Mouse (Mus musculus): ENCODE results near the gene Ppara. TPM values are rescaled to one million over a fixed set of nuclear protein-coding genes. Genes with fewer than 3 reads are reported as not detected.
"Not testable (repeated sequence)": the region's sequence is repeated elsewhere in the genome, so short reads cannot be mapped to it uniquely, and the experiment has no call there.

Ppara gene
- polyA plus RNA-seq, 1 experiment from 2014 or later, result 1.7 TPM

GRCm38 (mm10) chr15:85771306-85772121, 36.7 kb downstream of the Ppara start:
- H3K4me2 ChIP-seq, result no peak overlapping the region
- H3K9ac ChIP-seq, result no peak overlapping the region
- H3K4me3 ChIP-seq, result no peak overlapping the region
- no peak for ATAC-seq (ENCODE audit: insufficient number of reproducible peaks, low FRiP score, low TSS enrichment, low read depth)
- no peaks in the 10 kb centered on the region for H3K27me3 ChIP-seq
- H3K27ac ChIP-seq, result no peak overlapping the region
- H3K9me3 ChIP-seq, result no peaks in the 10 kb centered on the region
- no peaks in the 10 kb centered on the region for H3K4me1 ChIP-seq
- no peaks in the 10 kb centered on the region for H3K36me3 ChIP-seq
- WGBS, result 84% methylated on average over 17 of the region's 17 CpGs

DNA sequence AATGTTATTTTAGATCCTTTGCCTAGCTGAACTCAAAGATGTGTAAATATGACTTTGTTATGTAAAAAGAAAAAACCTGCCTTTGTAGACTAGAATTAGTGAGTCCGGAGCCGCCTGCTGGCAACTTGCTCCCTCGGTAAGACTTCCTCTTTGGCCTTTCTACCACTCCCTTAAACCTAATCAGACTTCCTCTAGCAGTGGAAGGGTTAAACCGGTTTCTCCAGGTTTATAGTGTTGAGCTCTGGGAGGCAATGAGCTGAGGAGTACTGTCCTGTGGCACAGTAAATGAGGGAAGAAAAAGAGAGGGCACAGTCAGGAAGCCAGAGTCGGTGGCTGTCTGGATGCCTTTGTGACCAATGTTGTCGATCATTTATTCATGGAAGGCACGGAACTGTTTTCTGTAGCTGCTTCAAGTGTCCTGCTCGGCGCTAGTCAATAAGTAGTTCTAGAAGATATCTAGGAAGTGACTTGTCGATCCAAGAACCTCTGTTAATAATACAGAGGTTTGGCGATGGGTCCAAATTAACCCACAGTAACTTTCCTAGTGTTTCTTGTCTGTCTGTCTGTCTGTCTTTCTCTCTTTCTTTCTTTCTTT, 37.5 kb downstream of the Ppara start:
- Histone ChIP-seq H3K27ac (no peak overlapping the region), H3K9ac (no peak overlapping the region), H3K27me3 (no peaks in the 10 kb centered on the region), H3K4me2 (no peak overlapping the region), H3K4me1 (no peaks in the 10 kb centered on the region), H3K36me3 (no peaks in the 10 kb centered on the region), H3K4me3 (no peak overlapping the region), H3K9me3 (no peaks in the 10 kb centered on the region)
- ATAC-seq (ENCODE audit: insufficient number of reproducible peaks, low FRiP score, low TSS enrichment, low read depth), result no peak
- WGBS, result 66% methylated on average over 11 of the region's 11 CpGs

DNA sequence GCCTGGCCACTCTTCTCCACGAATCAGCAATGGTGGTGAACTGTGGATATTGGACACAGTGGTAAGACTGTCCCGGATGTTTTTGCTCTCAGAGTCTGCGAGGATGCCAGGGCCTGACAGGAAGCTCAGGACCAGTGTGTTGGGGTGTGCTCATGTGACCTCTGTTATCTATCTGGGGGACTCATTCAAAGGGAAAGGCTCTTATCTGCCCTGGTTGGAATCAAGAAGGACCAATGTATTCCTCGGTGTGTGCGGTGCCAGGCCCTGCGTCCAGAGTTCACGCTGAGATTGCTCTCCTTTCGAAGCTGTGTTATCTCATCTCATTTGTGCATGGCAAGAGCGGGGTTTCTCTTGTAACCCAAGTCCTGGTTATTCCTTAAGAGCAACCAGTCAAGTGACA, 39.6 kb downstream of the Ppara start:
- no peak overlapping the region for H3K9ac ChIP-seq
- ATAC-seq (ENCODE audit: insufficient number of reproducible peaks, low FRiP score, low TSS enrichment, low read depth), result no peak

GRCm38 (mm10) chr15:85775001-85775400, 40.2 kb downstream of the Ppara start:
- Histone ChIP-seq H3K4me3 (no peak overlapping the region), H3K9me3 (no peaks in the 10 kb centered on the region), H3K27me3 (no peaks in the 10 kb centered on the region), H3K9ac (no peak overlapping the region), H3K4me1 (no peaks in the 10 kb centered on the region), H3K27ac (no peak overlapping the region), H3K4me2 (no peak overlapping the region), H3K36me3 (no peaks in the 10 kb centered on the region)
- WGBS, result 79% methylated on average over 7 of the region's 7 CpGs
- no peak for ATAC-seq (ENCODE audit: insufficient number of reproducible peaks, low FRiP score, low TSS enrichment, low read depth)

More for the DNA sequence above, 39.6 kb downstream of the Ppara start:
- Histone ChIP-seq H3K4me3 (no peak overlapping the region), H3K36me3 (no peaks in the 10 kb centered on the region), H3K4me2 (no peak overlapping the region), H3K27me3 (no peaks in the 10 kb centered on the region), H3K27ac (no peak overlapping the region), H3K9me3 (no peaks in the 10 kb centered on the region), H3K4me1 (no peaks in the 10 kb centered on the region)
- WGBS, result 84% methylated on average over 9 of the region's 9 CpGs

DNA sequence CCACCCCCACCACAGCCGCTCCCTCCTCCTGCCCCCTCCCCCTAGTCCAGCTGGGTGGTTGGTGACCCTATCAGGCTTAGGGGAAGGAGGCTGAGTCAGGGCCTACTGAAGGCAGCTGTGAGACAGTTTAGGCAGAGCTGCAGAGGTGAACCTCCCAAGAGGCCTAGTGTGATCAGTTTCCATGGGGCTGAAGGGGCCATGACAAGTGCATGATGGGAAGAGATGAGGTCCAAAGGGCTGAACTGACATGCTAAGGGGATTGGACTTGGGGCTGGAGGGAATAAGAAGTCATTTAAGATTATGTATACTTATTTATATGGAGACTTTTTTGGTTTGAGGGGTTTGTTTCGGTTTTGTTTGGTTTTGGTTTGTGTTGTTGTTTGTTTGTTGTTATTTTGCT, 41.5 kb downstream of the Ppara start:
- Histone ChIP-seq H3K27me3 (no peaks in the 10 kb centered on the region), H3K36me3 (no peaks in the 10 kb centered on the region), H3K27ac (no peak overlapping the region), H3K4me3 (no peak overlapping the region), H3K9ac (no peak overlapping the region), H3K4me1 (no peaks in the 10 kb centered on the region), H3K9me3 (no peaks in the 10 kb centered on the region), H3K4me2 (no peak overlapping the region)
- WGBS, result 76% methylated on average over 2 of the region's 2 CpGs
- ATAC-seq (ENCODE audit: insufficient number of reproducible peaks, low FRiP score, low TSS enrichment, low read depth), result no peak

DNA sequence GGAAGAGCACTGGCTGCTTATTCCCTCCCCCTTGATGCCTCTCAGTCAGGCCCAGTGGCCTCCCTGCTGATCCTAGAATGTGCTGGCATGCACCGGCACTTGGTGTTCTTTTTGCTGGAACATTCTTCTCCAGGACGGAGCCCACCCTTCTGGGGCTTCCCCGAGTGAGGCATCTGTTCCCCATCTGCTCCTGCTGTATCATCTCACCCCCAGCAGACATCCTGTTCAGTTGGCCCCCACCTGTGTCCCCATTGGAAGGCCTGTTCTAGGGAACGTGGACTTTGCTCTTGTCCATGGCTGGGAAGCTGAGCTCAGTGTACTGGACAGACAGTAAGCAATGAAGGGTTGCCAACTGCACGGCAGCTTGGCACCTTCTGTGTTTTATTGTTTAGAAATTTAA, 42.0 kb downstream of the Ppara start:
- WGBS, result 72% methylated on average over 5 of the region's 5 CpGs
- no peak overlapping the region for H3K27ac ChIP-seq
- no peak overlapping the region for H3K9ac ChIP-seq
- no peak for ATAC-seq (ENCODE audit: insufficient number of reproducible peaks, low FRiP score, low TSS enrichment, low read depth)
- H3K4me2 ChIP-seq, result no peak overlapping the region
- no peaks in the 10 kb centered on the region for H3K27me3 ChIP-seq
- H3K36me3 ChIP-seq, result no peaks in the 10 kb centered on the region
- no peak overlapping the region for H3K4me3 ChIP-seq
- H3K4me1 ChIP-seq, result no peaks in the 10 kb centered on the region
- no peaks in the 10 kb centered on the region for H3K9me3 ChIP-seq

- H3K4me1 ChIP-seq; H3K36me3 ChIP-seq; H3K27ac ChIP-seq; ATAC-seq (ENCODE audit: insufficient number of reproducible peaks, low FRiP score, low TSS enrichment, low read depth); H3K9me3 ChIP-seq; H3K27me3 ChIP-seq; H3K9ac ChIP-seq; H3K4me3 ChIP-seq; H3K4me2 ChIP-seq: not testable (repeated sequence)
- WGBS, result 89% methylated on average over 6 of the region's 6 CpGs
Measured at GRCm38 (mm10) chr15:85778891-85779290, 44.1 kb downstream of the Ppara start.

DNA sequence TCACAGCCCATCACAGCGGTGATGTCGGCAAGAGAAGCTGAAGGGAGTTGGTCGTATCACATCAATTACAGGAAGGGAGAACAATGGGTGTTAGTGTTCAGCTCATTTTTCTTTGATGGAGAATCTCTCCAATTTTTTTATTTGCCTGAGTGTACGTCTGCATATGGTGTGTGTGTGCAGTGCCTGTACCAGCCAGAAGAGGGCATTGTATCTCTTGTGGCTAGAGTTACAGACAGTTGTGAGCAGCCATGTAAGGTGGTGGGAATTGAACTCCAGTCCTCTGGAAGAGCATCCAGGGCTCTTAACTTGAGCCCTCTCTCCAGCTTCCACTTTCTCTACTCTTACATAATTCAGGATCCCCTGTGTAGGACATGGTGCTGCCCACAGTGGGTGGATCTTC, 48.4 kb downstream of the Ppara start:
- Histone ChIP-seq H3K9me3 (no peaks in the 10 kb centered on the region), H3K4me3 (no peak overlapping the region), H3K27me3 (no peaks in the 10 kb centered on the region), H3K27ac (no peak overlapping the region), H3K36me3 (no peaks in the 10 kb centered on the region), H3K9ac (no peak overlapping the region), H3K4me2 (no peak overlapping the region), H3K4me1 (no peaks in the 10 kb centered on the region)
- ATAC-seq (ENCODE audit: insufficient number of reproducible peaks, low FRiP score, low TSS enrichment, low read depth), result no peak
- WGBS, result 88% methylated on average over 4 of the region's 4 CpGs

DNA sequence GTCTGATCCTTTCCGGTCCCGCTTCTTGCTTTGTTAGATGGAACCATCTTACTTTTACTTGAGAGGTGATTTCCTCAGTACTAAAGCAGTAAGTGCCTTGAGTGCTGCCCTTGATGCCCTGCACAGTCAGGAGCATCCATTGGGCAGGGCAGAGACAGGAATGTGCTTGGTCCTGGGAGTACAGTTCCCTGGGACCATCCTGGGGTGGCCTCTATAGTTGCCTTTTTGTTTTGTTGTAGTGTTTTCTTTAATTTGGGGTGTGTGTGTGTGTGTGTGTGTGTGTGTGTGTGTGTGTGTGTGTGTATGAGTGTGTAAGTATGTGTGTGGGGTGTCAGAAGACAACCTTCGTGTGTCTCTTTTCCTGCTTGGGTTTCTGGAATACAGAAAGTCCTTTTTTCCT, 49.6 kb downstream of the Ppara start:
- Histone ChIP-seq H3K27ac (no peak overlapping the region), H3K27me3 (no peaks in the 10 kb centered on the region), H3K36me3 (no peaks in the 10 kb centered on the region), H3K9me3 (no peaks in the 10 kb centered on the region), H3K9ac (no peak overlapping the region), H3K4me2 (no peak overlapping the region), H3K4me3 (no peak overlapping the region), H3K4me1 (no peaks in the 10 kb centered on the region)
- 82% methylated on average over 3 of the region's 3 CpGs for WGBS
- ATAC-seq (ENCODE audit: insufficient number of reproducible peaks, low FRiP score, low TSS enrichment, low read depth), result no peak

DNA sequence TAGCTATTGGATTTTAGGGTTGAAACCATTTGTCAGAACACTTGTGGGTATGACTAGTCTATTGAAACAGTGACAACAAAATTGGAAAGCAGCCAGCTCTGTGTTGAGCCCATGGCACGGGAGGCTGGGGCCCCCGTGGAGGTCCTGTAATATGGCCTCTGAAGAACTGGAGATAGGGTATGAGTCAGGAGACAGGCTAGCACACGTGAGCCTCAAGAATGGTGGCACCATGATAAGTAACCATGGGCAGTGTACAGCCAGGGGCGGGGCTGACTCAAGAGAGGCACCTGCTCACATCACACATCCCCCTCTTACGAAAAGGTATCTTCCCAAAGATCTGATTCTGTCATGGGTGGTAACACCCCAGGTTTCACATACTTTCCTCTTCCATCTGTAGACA, 51.9 kb downstream of the Ppara start:
- Histone ChIP-seq H3K27ac (no peak overlapping the region), H3K4me1 (no peaks in the 10 kb centered on the region), H3K4me3 (no peak overlapping the region), H3K4me2 (no peak overlapping the region), H3K27me3 (no peaks in the 10 kb centered on the region), H3K9ac (no peak overlapping the region), H3K36me3 (no peaks in the 10 kb centered on the region), H3K9me3 (no peaks in the 10 kb centered on the region)
- ATAC-seq (ENCODE audit: insufficient number of reproducible peaks, low FRiP score, low TSS enrichment, low read depth), result no peak
- WGBS, result 71% methylated on average over 5 of the region's 5 CpGs

- Histone ChIP-seq H3K9me3 (no peaks in the 10 kb centered on the region), H3K36me3 (no peaks in the 10 kb centered on the region), H3K27ac (no peak overlapping the region), H3K27me3 (no peaks in the 10 kb centered on the region), H3K4me1 (no peaks in the 10 kb centered on the region), H3K9ac (no peak overlapping the region), H3K4me3 (no peak overlapping the region), H3K4me2 (no peak overlapping the region)
- WGBS, result 93% methylated on average over 6 of the region's 6 CpGs
- ATAC-seq (ENCODE audit: insufficient number of reproducible peaks, low FRiP score, low TSS enrichment, low read depth), result no peak
Measured at GRCm38 (mm10) chr15:85787482-85787881, 52.7 kb downstream of the Ppara start.

DNA sequence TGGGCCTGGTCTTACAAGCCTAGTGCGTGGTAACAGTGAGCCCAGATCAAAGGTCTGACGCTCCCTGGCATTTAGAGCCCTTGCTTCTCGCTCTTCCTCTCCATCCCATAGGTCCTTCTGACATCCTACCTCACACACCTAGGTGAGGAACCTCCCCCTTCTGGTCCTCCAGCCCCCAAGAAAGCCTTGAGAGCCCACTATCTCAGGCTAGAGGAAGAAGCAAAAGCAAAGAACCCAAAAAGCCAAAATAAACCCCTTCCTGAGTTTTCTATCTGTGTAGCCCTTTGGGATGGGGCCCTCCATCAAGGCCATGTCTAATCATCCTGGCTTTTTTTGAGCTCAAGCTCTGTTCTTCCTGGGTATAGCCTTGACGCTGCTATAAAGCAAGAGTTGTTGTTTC, 53.3 kb downstream of the Ppara start:
- no peak overlapping the region for H3K4me2 ChIP-seq
- no peak overlapping the region for H3K27ac ChIP-seq
- H3K36me3 ChIP-seq, result no peaks in the 10 kb centered on the region
- ATAC-seq (ENCODE audit: insufficient number of reproducible peaks, low FRiP score, low TSS enrichment, low read depth), result no peak
- no peaks in the 10 kb centered on the region for H3K9me3 ChIP-seq
- no peaks in the 10 kb centered on the region for H3K27me3 ChIP-seq
- H3K4me3 ChIP-seq, result no peak overlapping the region
- H3K9ac ChIP-seq, result no peak overlapping the region
- WGBS, result 85% methylated on average over 4 of the region's 4 CpGs
- H3K4me1 ChIP-seq, result no peaks in the 10 kb centered on the region

Data from limb, embryonic 15.5 days (tissue).